Mouse (Mus musculus): ENCODE data around the gene Thrsp.

Gene Thrsp

GRCm38 (mm10) chr7:97365887-97366286, 51.6 kb downstream of the Thrsp start:
- no peak for DNase-seq
